Mouse (Mus musculus) right cerebral cortex, postnatal 10 days (tissue): ENCODE results near the gene Klhl22.
"Not testable (repeated sequence)": the region's sequence is repeated elsewhere in the genome, so short reads cannot be mapped to it uniquely, and the experiment has no call there.

Experiments
- DNase-seq, 2 experiments: peaks; one replicate each; pipeline ENCODE4 v3.0.0; 2021; ENCODE audit warnings: low spot score in 2 of 2

The Klhl22 gene

DNA sequence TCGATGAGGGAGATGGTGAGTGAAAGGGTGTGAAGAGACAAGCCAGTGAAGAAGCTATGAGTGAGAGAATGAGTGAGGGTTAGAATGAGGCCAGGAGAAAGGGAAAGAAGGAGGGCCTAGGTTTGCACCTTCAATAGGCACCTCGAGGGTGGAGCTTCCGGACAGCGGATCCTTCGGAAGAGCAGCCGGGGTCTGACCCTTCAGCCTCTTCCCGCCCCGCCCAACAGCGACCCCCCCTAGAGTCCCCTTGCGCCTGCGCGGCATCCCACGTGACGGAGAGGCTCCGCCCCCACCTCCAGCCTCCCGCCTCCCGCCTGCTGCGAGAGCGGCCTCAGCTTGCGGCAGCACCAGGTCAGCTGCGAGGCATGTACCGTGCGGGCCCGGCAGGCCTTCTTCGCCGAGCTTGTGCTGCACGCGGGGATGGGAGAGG, at the start of gene Klhl22:
Klhl22 (plus strand) TSS at position 275 of the 430 bp plus-strand sequence.
- peak; percentile 92 to 96 for DNase-seq

DNA sequence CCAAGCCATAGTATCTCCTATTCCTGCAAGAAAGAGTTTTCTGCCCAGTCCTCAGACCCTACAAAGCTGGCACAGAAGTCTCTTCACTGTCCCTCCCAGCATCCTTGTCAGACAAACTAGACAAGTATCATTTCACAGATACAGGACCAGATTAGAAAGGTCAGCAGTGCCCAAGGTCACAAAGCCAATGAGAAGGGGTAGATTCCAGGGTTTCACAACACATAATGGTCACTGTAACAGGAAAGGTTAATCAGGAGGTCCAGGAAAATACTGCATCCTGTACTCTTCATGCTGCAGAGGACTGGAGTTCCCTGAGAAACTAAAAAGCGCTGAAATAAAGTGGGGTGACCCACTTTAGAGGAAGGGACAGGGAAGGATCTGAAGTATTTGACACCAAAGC, 41.6 kb upstream of the Klhl22 start:
- no peak for DNase-seq

DNA sequence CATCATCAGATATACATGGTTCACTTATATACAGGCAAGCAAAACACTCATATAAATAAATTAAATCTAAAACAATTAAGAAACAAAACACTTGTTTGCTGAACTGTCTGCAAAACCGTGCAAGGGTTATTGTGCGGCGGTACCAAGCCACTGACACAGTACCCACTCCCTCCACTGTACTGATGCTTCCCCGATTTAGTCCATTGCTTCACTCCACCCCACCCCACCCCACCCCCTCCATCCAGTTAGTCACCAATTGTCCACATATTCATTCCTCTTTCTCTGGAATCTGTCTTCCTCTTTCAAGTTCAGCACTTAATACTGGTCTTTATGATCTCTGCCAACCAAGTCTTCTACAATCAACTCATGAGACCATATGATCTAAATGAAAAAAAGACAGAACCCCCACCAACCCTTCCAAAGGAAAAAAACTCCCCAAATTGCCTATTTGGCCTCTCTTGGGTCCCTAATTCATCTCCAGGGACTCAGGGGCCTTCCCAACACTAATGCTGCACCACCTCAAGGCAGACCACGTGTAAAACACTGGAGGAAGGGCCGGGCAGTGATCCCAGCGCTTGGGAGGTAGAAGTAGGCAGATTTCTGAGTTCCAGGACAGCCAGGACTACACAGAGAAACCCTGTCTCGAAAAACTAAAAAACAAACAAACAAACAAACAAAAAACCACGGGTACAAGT, 38.2 kb upstream of the Klhl22 start:
- no peak for DNase-seq

DNA sequence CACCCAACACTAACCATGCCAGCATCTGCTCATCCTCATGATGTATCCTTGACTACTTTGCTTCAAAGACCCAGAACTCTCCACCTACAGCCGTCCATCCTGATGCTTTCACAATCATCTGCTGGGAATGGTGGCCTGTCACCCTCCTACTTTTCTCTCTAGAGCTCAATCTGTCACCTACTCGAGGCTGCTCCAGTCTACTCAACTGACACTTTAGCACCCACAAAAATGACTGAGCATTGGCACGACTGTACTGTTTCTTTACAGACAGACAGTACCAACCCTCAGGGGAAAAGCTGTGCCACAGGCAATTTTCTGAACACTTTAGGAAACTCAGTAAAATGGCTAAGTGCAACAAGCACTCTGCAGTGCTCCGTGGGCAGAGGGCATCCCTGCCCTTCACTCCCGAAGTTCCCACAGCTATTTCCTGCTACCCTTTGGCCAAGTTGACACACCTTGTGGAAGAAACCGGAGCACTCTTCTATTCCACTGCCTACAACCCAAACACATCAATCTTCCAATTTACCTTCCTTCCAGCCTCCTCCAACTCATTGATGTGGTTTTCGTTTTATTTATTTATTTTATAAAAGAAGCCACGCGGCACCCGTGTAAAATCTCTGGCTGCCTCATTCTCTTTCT, 37.5 kb upstream of the Klhl22 start:
- peak in 1 of 2 experiments; percentile 34 for DNase-seq

DNA sequence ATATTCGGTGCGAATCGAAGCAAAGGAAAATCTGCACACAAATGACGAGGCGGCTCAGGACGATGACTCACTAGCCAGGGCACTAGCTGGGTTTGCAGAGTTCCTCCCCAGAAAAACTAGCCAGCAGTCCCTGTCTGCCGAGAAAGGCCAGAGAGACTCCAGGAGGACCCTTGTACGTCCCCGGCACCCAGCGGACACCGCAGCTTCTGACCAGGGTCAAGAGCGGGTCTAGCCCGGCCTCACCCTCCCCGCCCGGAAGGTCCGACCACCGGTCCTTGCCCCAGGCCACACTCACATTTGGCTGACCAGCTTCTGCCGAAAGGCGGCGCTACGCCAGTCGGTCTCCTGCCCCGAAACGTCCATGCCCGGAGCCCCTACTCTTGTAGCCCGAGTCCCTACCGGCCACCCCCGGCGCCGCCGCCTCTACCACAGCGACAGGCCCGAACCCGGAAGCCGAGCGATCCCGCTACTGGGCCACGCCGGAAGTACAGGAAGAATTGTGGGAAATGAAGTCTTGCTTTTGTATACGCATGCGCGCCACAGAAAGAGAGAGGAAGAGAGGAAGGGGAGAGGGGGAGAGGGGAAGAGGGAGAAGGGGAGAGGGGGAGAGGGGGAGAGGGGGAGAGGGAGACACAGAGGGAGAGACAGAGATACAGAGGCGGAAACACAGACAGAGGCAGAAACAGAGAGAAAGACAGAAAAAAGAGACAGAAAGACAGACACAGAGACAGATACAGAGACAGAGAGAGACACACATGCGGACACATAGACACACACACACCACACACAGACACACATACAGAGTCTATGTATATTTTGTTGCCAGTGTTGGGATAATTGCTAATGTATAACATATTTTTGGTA, 36.7 kb upstream of the Klhl22 start:
- peak; percentile 95 to 96 for DNase-seq

GRCm38 (mm10) chr16:17723325-17723626, 36.1 kb upstream of the Klhl22 start:
- no peak for DNase-seq

DNA sequence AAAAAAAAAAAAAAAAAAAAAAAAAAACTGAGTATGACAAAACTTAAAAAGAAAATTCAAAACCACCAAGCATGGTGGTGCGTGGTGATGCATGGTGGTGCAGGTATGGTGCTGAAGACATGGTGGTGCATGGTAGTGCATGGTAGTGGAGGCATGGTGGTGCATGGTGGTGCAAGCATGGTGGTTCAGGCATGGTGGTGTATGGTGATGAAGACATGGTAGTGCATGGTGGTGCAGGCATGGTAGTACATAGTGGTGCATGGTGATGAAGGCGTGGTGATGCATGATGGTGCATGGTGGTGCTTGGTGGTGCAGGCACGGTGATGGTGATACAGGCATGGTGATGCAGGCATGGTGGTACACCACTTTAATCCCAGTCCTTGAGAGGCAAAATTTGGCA, 35.0 kb upstream of the Klhl22 start:
- no peak for DNase-seq

DNA sequence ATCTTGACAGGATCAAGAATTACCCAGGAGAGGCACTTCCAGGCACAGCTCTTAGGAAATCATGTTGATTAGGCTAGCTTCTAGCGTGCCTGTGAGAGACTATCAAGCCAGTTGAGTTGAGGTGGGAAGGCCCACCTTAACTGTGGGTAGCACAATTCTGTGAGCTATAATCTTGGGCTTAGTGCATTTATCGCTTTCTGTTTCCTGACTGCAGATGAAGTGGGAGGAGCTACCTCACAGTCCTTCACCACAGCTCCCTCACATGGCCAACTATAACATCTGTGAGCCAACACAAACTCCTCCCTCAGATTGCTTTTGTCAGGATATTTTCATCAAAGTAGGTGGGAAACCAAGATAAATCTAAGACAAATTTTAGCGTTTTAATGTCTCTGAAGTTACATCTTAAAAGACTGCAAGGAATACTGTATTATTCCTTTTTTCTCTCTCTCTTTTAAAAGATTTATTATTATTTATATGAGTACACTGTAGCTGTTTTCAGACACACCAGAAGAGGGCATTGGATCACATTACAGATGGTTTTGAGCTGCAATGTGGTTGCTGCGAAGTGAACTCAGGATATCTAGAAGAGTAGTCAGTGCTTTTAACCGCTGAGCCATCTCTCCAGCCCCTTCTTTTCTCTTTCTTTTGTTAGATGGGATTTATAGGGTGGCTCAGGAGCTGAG, 32.1 kb upstream of the Klhl22 start:
- no peak for DNase-seq

- no peak for DNase-seq
These were observed 29.4 kb upstream of the Klhl22 start for GRCm38 (mm10) chr16:17729974-17730373.

- no peak for DNase-seq
These were observed 27.4 kb upstream of the Klhl22 start for GRCm38 (mm10) chr16:17732021-17732420.

- no peak for DNase-seq
These were observed 27.0 kb upstream of the Klhl22 start for GRCm38 (mm10) chr16:17732431-17732830.

DNA sequence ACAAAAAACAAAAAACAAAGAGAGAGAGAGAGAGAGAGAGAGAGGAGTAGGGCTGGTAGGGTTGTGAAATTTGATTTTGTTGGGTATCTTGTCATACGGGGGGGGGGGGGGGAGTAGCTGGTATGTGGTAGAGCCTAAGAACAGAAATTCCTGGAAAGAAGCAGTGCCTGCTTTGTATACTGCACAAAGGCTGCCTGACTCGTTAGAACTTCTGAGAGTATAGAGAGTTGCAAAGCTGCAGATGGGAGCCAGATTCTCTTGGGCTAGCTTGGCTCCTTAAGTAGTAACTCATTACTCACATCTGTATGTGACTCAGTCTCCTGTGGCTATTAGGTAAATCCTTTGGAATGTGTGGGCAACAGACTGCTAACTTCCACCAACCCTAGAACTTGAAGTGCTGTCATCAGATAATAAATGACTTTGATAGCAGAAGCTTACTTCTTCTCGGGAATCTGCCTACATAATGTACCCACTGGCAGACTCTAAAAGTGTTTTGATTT, 26.5 kb upstream of the Klhl22 start, which contains the start of gene Med15:
Med15 (minus strand) TSS at position 51 of the 500 bp plus-strand sequence.
- DNase-seq = no peak

- no peak for DNase-seq
These were observed 25.8 kb upstream of the Klhl22 start for GRCm38 (mm10) chr16:17733646-17734045.

GRCm38 (mm10) chr16:17734872-17735271, 24.5 kb upstream of the Klhl22 start:
- not testable (repeated sequence) for DNase-seq

DNA sequence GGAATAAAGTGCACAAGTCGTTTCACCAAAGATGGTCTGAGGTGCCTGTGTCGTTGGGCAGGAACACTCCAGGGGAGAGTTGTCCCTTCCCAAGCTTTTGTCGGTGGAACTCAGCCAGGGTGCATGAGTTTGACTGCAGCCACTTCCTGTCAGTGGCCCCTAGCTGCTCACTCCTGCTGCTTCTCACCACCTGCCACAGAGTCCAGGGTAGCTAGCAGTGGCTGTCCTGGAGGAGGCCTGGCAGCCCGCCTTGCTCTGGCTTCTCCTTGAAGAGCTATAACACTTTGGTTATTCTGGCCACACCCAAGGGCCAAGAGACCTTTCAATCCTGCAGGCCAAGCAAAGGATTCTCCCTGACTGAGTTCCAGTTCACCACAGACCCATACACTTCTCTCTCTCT, 23.3 kb upstream of the Klhl22 start:
- DNase-seq = no peak

GRCm38 (mm10) chr16:17740080-17740479, 19.3 kb upstream of the Klhl22 start:
- DNase-seq = no peak

GRCm38 (mm10) chr16:17742810-17743209, 16.6 kb upstream of the Klhl22 start:
- no peak for DNase-seq

DNA sequence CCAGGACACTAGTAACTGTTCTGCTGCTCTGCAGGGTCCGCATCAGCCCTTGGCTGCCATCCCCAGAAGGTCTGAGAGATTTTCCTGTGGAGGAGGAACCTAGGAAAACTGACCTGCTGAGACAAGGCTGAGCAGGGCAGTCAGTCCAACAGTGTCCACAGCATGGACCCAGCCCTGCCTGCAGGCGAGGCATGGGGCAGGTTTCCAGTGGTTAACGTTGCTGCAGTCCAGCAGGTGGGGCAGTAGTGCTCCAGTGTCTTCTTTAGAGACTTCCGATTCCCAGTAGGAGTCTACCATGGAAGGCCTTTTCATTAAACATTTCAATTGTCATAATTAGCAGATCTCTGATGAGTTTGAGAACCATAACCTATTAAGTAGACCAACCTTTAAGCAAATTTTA, 16.1 kb upstream of the Klhl22 start:
- no peak for DNase-seq

- DNase-seq = no peak
These were observed 14.9 kb upstream of the Klhl22 start for GRCm38 (mm10) chr16:17744536-17744935.

GRCm38 (mm10) chr16:17745067-17745466, 14.4 kb upstream of the Klhl22 start:
- DNase-seq = no peak

GRCm38 (mm10) chr16:17753001-17753400, 6.4 kb upstream of the Klhl22 start:
- DNase-seq = no peak

DNA sequence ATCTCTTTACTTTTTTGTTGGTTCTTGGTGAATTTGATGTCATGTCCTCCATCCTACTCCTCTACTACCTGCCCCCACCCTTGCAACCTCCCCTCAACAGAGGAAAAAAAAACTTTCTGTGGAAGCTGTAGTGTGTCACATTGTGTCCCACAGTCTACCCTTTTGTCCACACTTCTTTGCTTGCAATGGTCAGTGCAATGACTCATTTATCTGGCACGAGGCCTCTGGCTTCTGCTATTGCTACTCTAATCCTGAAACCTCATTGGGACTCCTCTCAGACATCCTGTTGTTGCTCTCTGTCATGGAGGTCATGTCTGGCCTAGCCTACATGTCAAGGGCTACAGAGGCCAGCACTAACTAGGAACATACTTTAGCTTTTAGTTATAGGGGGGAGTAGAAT, 5.7 kb upstream of the Klhl22 start:
- DNase-seq = no peak
